11 mouse cellular contexts compared by ENCODE assay signal in genomic region chr1:179137145-179137477, GRCm38 (mm10).
DNase-seq lines count a peak whose midpoint lies in the region; ATAC-seq and TF ChIP-seq lines count a peak whose summit lies in the region.
"Had no signal": no experiment of that assay in that cellular context is flagged by ENCODE, and none has a peak within 500 bp of the region (broad histone marks: within the 10 kb centered on the region; RNA-seq: fewer than 3 reads in every experiment).

No protein-coding gene starts in this region.

- H3K4me3 ChIP-seq in hindbrain, postnatal 0 days (ENCODE audit: low read length) = no peak overlapping the region
- no peak overlapping the region for H3K4me3 ChIP-seq in hindbrain, embryonic 10.5 days
- H3K4me3 ChIP-seq in midbrain, embryonic 14.5 days (replicated peaks; ENCODE audit: low read depth, low read length) = no peak overlapping the region
- H3K4me3 ChIP-seq in midbrain, embryonic 16.5 days (ENCODE audit: low read depth, low read length) = no peak overlapping the region
- no peak overlapping the region for H3K4me3 ChIP-seq in embryonic facial prominence, embryonic 13.5 days
- no peak overlapping the region for H3K4me3 ChIP-seq in stomach, postnatal 0 days (ENCODE audit: low read depth, low read length)
- H3K4me3 ChIP-seq: forebrain, embryonic 15.5 days; megakaryocyte, embryonic 14.5 days had no signal

- no peak overlapping the region for H3K4me2 ChIP-seq in hindbrain, postnatal 0 days (ENCODE audit: low read depth, low read length)
- H3K4me2 ChIP-seq in midbrain, embryonic 14.5 days (ENCODE audit: low read length) = no peak overlapping the region
- H3K4me2 ChIP-seq in midbrain, embryonic 16.5 days (ENCODE audit: low read length) = no peak overlapping the region
- peak overlapping the region; percentile 4; the same call in 1 of the 2 replicates for H3K4me2 ChIP-seq in embryonic facial prominence, embryonic 13.5 days
- H3K4me2 ChIP-seq in stomach, postnatal 0 days (replicated peaks; ENCODE audit: low read depth) = no peak overlapping the region
- H3K4me2 ChIP-seq: forebrain, embryonic 15.5 days had no signal

- H3K27ac ChIP-seq in hindbrain, postnatal 0 days = no peak overlapping the region
- H3K27ac ChIP-seq in hindbrain, embryonic 10.5 days = no peak overlapping the region
- no peak overlapping the region for H3K27ac ChIP-seq in midbrain, embryonic 14.5 days (replicated peaks; ENCODE audit: low read depth, low read length)
- H3K27ac ChIP-seq in midbrain, embryonic 16.5 days (ENCODE audit: low read length) = no peak overlapping the region
- peak overlapping the region; percentile 70 for H3K27ac ChIP-seq in embryonic facial prominence, embryonic 13.5 days
- no peak overlapping the region for H3K27ac ChIP-seq in stomach, postnatal 0 days (replicated peaks)
- H3K27ac ChIP-seq: forebrain, embryonic 15.5 days had no signal

- no peak for ATAC-seq in hindbrain, postnatal 0 days
- ATAC-seq in midbrain, embryonic 14.5 days (ENCODE audit: low FRiP score, low TSS enrichment) = no peak
- ATAC-seq in midbrain, embryonic 16.5 days = no peak
- ATAC-seq in embryonic facial prominence, embryonic 13.5 days (ENCODE audit: insufficient number of reproducible peaks, insufficient read depth, low FRiP score, low TSS enrichment, low read depth) = no peak
- no peak for ATAC-seq in stomach, postnatal 0 days (ENCODE audit: low FRiP score, low TSS enrichment)
- no peak for ATAC-seq in granulocyte monocyte progenitor cell, adult 5-6 weeks (replicated peaks; ENCODE audit: poor library complexity, severe bottlenecking)

- peaks cover 7% of the 10 kb centered on the region; the same call in 1 of the 2 replicates for H3K4me1 ChIP-seq in hindbrain, postnatal 0 days (ENCODE audit: insufficient read depth, low read length)
- peaks cover 8% of the 10 kb centered on the region for H3K4me1 ChIP-seq in hindbrain, embryonic 10.5 days (replicated peaks)
- H3K4me1 ChIP-seq in midbrain, embryonic 14.5 days (ENCODE audit: control insufficient read depth, insufficient read depth, low read length) = peaks cover 6% of the 10 kb centered on the region; the same call in 1 of the 2 replicates
- no peaks in the 10 kb centered on the region; the same call in 1 of the 2 replicates for H3K4me1 ChIP-seq in midbrain, embryonic 16.5 days (ENCODE audit: control insufficient read depth, insufficient read depth, low read length)
- peaks cover 31% of the 10 kb centered on the region for H3K4me1 ChIP-seq in embryonic facial prominence, embryonic 13.5 days
- 0 out of 2 replicates have a peak, but pooled peaks cover 3% of the 10 kb centered on the region for H3K4me1 ChIP-seq in stomach, postnatal 0 days (replicated peaks; ENCODE audit: control insufficient read depth, insufficient read depth)

- DNase-seq in hindbrain, postnatal 0 days (ENCODE audit: low spot score) = peak; percentile 48
- no peak for DNase-seq in hindbrain, embryonic 10.5 days (ENCODE audit: low spot score)
- peak; percentile 39 for DNase-seq in midbrain, embryonic 14.5 days
- DNase-seq in stomach, postnatal 0 days (ENCODE audit: low spot score) = no peak
- DNase-seq in cerebellum, postnatal 36 days = no peak
- DNase-seq: embryo, embryonic 11 days had no signal

- TF ChIP-seq CTCF in hindbrain, postnatal 0 days (IDR thresholded peaks at IDR 0.05; ENCODE audit: low read depth) = peak; percentile 61
- TF ChIP-seq CTCF in stomach, postnatal 0 days (IDR thresholded peaks at IDR 0.05; ENCODE audit: low read depth) = peak; percentile 57

- H3K9me3 ChIP-seq in hindbrain, postnatal 0 days (ENCODE audit: low read length) = peaks cover 5% of the 10 kb centered on the region
- peaks cover 9% of the 10 kb centered on the region for H3K9me3 ChIP-seq in hindbrain, embryonic 10.5 days
- 0 out of 2 replicates have a peak, but pooled peaks cover 7% of the 10 kb centered on the region for H3K9me3 ChIP-seq in midbrain, embryonic 14.5 days (ENCODE audit: control insufficient read depth, low read length)
- peaks cover 3% of the 10 kb centered on the region; the same call in 1 of the 2 replicates for H3K9me3 ChIP-seq in midbrain, embryonic 16.5 days (replicated peaks; ENCODE audit: control insufficient read depth, low read length, poor library complexity, severe bottlenecking)
- peaks cover 9% of the 10 kb centered on the region for H3K9me3 ChIP-seq in embryonic facial prominence, embryonic 13.5 days
- H3K9me3 ChIP-seq in stomach, postnatal 0 days (ENCODE audit: control insufficient read depth, low read length) = 0 out of 2 replicates have a peak, but pooled peaks cover 3% of the 10 kb centered on the region
- H3K9me3 ChIP-seq: forebrain, embryonic 15.5 days had no signal

- 70% methylated on average over 3 of the region's 3 CpGs for WGBS in hindbrain, postnatal 0 days
- 74% methylated on average over 3 of the region's 3 CpGs for WGBS in hindbrain, embryonic 10.5 days
- WGBS in midbrain, embryonic 14.5 days = 68% methylated on average over 3 of the region's 3 CpGs
- 67% methylated on average over 3 of the region's 3 CpGs for WGBS in midbrain, embryonic 16.5 days
- WGBS in embryonic facial prominence, embryonic 13.5 days = 61% methylated on average over 3 of the region's 3 CpGs
- 54% methylated on average over 3 of the region's 3 CpGs for WGBS in stomach, postnatal 0 days

- no peaks in the 10 kb centered on the region for H3K27me3 ChIP-seq in hindbrain, postnatal 0 days (ENCODE audit: insufficient read depth, low read length)
- H3K27me3 ChIP-seq in hindbrain, embryonic 10.5 days (ENCODE audit: insufficient read depth, poor library complexity, severe bottlenecking) = no peaks in the 10 kb centered on the region
- H3K27me3 ChIP-seq in midbrain, embryonic 14.5 days (ENCODE audit: control insufficient read depth, insufficient read depth, low read length) = no peaks in the 10 kb centered on the region; the same call in 1 of the 2 replicates
- no peaks in the 10 kb centered on the region for H3K27me3 ChIP-seq in midbrain, embryonic 16.5 days (ENCODE audit: control insufficient read depth, insufficient read depth, low read depth, low read length)
- H3K27me3 ChIP-seq in embryonic facial prominence, embryonic 13.5 days = no peaks in the 10 kb centered on the region
- H3K27me3 ChIP-seq in stomach, postnatal 0 days (ENCODE audit: control insufficient read depth, insufficient read depth, low read length) = no peaks in the 10 kb centered on the region
- H3K27me3 ChIP-seq: megakaryocyte, embryonic 14.5 days had no signal

- H3K9ac ChIP-seq in hindbrain, postnatal 0 days (replicated peaks; ENCODE audit: low read length) = no peak overlapping the region
- no peak overlapping the region for H3K9ac ChIP-seq in midbrain, embryonic 14.5 days (replicated peaks; ENCODE audit: low read length)
- no peak overlapping the region for H3K9ac ChIP-seq in midbrain, embryonic 16.5 days (ENCODE audit: low read depth, low read length)
- no peak overlapping the region for H3K9ac ChIP-seq in embryonic facial prominence, embryonic 13.5 days
- no peak overlapping the region for H3K9ac ChIP-seq in stomach, postnatal 0 days (ENCODE audit: low read length)
- H3K9ac ChIP-seq: forebrain, embryonic 15.5 days had no signal

- no peaks in the 10 kb centered on the region for H3K36me3 ChIP-seq in hindbrain, postnatal 0 days (ENCODE audit: insufficient read depth, low read length)
- H3K36me3 ChIP-seq in hindbrain, embryonic 10.5 days = no peaks in the 10 kb centered on the region
- H3K36me3 ChIP-seq in midbrain, embryonic 14.5 days (ENCODE audit: control insufficient read depth, insufficient read depth, low read length) = no peaks in the 10 kb centered on the region
- H3K36me3 ChIP-seq in midbrain, embryonic 16.5 days (ENCODE audit: control insufficient read depth, insufficient read depth, low read length) = no peaks in the 10 kb centered on the region
- peaks cover 10% of the 10 kb centered on the region for H3K36me3 ChIP-seq in embryonic facial prominence, embryonic 13.5 days
- no peaks in the 10 kb centered on the region for H3K36me3 ChIP-seq in stomach, postnatal 0 days (ENCODE audit: control insufficient read depth, insufficient read depth, low read length)
- H3K36me3 ChIP-seq: forebrain, embryonic 15.5 days had no signal

- no peak for TF ChIP-seq EP300 in stomach, postnatal 0 days (optimal IDR thresholded peaks at IDR 0.05)

Comparison
In these comparisons a context has a peak if more than half of its experiments do, and no peak if none do; other contexts are left out.
1. DNase-seq: peak in hindbrain, postnatal 0 days (single experiment) and midbrain, embryonic 14.5 days (single experiment); none in hindbrain, embryonic 10.5 days (single experiment), stomach, postnatal 0 days (single experiment) and cerebellum, postnatal 36 days (0 of 2).